Mouse (Mus musculus): ENCODE measurements around the gene Cacna1e.

- TF ChIP-seq CTCF (IDR thresholded peaks at IDR 0.05; ENCODE audit: low read depth, low read length) (no peak), POLR2A (IDR thresholded peaks at IDR 0.05; ENCODE audit: borderline replicate concordance, low read depth, low read length) (no peak)
Measured at GRCm38 (mm10) chr1:154520715-154521114, 363.6 kb downstream of the Cacna1e start.

Data from bone marrow macrophage, adult 2 months (primary cell).